Mouse (Mus musculus) intestine, postnatal 0 days (tissue): ENCODE measurements at regions not wholly inside any gene's neighbourhood (a gene's known extent, or its start where the extent isn't known, plus 50 kb on each side); places are given as distances from the start of the nearest gene placed in this dataset.
A peak's percentile ranks its signal among the peaks of the same experiment; 100 is the strongest.

Source experiments
- ATAC-seq: fragments of 200-750 bp; cut with Nextera tagmentation; 2 replicates; pipeline ENCODE4 v1.8.0; 2017; ENCODE audit warnings: mild to moderate bottlenecking, moderate TSS enrichment, moderate library complexity
- H3K27ac ChIP-seq: fragments of 300-500 bp; sonication (generic); 2 replicates; pipeline ENCODE4 v1.5.1; 2014; ENCODE audit warnings: mild to moderate bottlenecking, low read depth, low read length, moderate library complexity
- H3K27me3 ChIP-seq: fragments of 300-500 bp; sonication (generic); replicated peaks from 2 replicates; pipeline ENCODE4 v1.6.1; 2014; ENCODE audit warnings: low read length, mixed read lengths; ENCODE audit not compliant: control insufficient read depth, insufficient read depth
- H3K36me3 ChIP-seq: fragments of 300-500 bp; sonication (generic); 2 replicates; pipeline ENCODE4 v1.6.1; 2014; ENCODE audit warnings: mild to moderate bottlenecking, moderate library complexity; ENCODE audit not compliant: control insufficient read depth, insufficient read depth
- H3K4me1 ChIP-seq: fragments of 300-500 bp; sonication (generic); replicated peaks from 2 replicates; pipeline ENCODE4 v1.6.1; 2014; ENCODE audit warnings: antibody characterized with exemption, low read length, mixed read lengths; ENCODE audit not compliant: control insufficient read depth, insufficient read depth
- H3K4me2 ChIP-seq: fragments of 300-500 bp; sonication (generic); replicated peaks from 2 replicates; pipeline ENCODE4 v1.6.1; 2014; ENCODE audit warnings: low read depth, mild to moderate bottlenecking, moderate library complexity
- H3K4me3 ChIP-seq: fragments of 300-500 bp; sonication (generic); 2 replicates; pipeline ENCODE4 v1.5.1; 2014; ENCODE audit warnings: low read depth, low read length
- H3K9ac ChIP-seq: fragments of 300-500 bp; sonication (generic); 2 replicates; pipeline ENCODE4 v1.6.1; 2014; ENCODE audit warnings: mild to moderate bottlenecking, low read depth, low read length
- H3K9me3 ChIP-seq: fragments of 300-500 bp; sonication (generic); 2 replicates; pipeline ENCODE4 v1.6.1; 2016; ENCODE audit warnings: mixed run types; ENCODE audit not compliant: control insufficient read depth
- CTCF ChIP-seq: sonication (generic); IDR thresholded peaks from 2 replicates; pipeline ENCODE4 v1.5.1; 2016; ENCODE audit warnings: low read depth, mild to moderate bottlenecking, control low read depth, antibody characterized with exemption, moderate library complexity
- WGBS: fragments of 180-500 bp; shearing (Covaris S2); extraction: QIAGEN DNeasy Blood & Tissue Kit; methylation state at CpG from one replicate; pipeline ENCODE4 v1.1.7; 2014; 5-methylcytosine and 5-hydroxymethylcytosine counted together

DNA sequence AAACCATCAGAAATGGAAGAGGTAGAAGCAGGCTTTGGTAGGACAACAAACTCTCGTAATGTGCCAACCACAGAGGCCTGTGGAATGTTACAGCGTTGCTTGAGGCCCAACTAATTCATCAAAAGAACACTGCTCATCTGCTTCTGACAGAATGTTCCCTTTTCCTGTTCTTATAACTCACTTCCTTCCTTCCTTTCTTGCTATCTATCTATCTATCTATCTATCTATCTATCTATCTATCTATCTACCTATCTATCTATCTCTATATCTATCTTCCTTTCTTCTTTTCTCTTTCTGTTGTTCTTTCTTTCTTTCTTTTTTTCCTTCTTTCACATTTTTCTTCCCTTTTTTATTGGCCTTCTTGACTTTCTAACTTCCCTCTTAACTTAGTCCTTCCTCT is 353.7 kb downstream of the H2al1j start:
- no peak overlapping the region for H3K4me3 ChIP-seq
- no peak overlapping the region for H3K27ac ChIP-seq
- no peaks in the 10 kb centered on the region for H3K9me3 ChIP-seq
- no peak for ATAC-seq
- no peak overlapping the region for H3K4me2 ChIP-seq
- H3K27me3 ChIP-seq: no peaks in the 10 kb centered on the region
- H3K4me1 ChIP-seq: no peaks in the 10 kb centered on the region
- TF ChIP-seq CTCF: no peak
- WGBS: 78% methylated on average over 2 of the region's 2 CpGs
- H3K36me3 ChIP-seq: no peaks in the 10 kb centered on the region
- no peak overlapping the region for H3K9ac ChIP-seq

DNA sequence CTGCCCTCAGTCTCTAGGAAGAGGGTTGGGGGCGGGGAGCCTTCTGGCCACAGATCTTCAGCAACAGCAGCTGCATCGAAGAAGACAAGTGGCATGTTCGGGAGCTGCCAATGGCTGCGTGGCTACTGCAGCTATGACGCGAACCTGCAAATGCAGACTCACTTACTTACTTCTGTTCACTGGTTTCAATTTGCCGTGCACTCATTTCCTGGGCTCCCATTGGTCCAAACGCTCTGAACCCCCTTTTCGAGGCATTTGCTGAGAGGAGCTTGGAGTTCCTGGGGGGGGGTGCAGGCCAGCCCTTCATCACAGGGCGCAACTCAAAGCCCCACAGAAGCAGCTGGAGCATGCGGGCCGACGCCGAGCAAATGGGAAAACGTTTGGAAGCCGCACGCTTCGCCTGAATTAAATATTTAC is 362.4 kb downstream of the H2al1j start:
- 30% methylated on average over 18 of the region's 18 CpGs for WGBS
- Histone ChIP-seq H3K27me3 (no peaks in the 10 kb centered on the region), H3K36me3 (no peaks in the 10 kb centered on the region), H3K9ac (no peak overlapping the region), H3K4me2 (peak overlapping the region; percentile 40), H3K4me1 (no peaks in the 10 kb centered on the region), H3K4me3 (no peak overlapping the region), H3K27ac (no peak overlapping the region), H3K9me3 (no peaks in the 10 kb centered on the region)
- no peak for TF ChIP-seq CTCF
- no peak for ATAC-seq

- Histone ChIP-seq H3K9me3 (no peaks in the 10 kb centered on the region), H3K9ac (no peak overlapping the region), H3K4me2 (peak overlapping the region; percentile 40), H3K4me3 (no peak overlapping the region), H3K27ac (no peak overlapping the region), H3K4me1 (no peaks in the 10 kb centered on the region), H3K27me3 (no peaks in the 10 kb centered on the region), H3K36me3 (no peaks in the 10 kb centered on the region)
- WGBS: 47% methylated on average over 5 of the region's 5 CpGs
- ATAC-seq: no peak
- TF ChIP-seq CTCF: no peak
Observed at GRCm38 (mm10) chrX:11690446-11690845, 362.8 kb downstream of the H2al1j start.

GRCm38 (mm10) chrX:11691019-11691418 is 363.4 kb downstream of the H2al1j start:
- no peaks in the 10 kb centered on the region for H3K9me3 ChIP-seq
- no peak overlapping the region for H3K4me3 ChIP-seq
- no peak for TF ChIP-seq CTCF
- ATAC-seq: no peak
- no peaks in the 10 kb centered on the region for H3K4me1 ChIP-seq
- no peaks in the 10 kb centered on the region for H3K36me3 ChIP-seq
- no peaks in the 10 kb centered on the region for H3K27me3 ChIP-seq
- no peak overlapping the region for H3K27ac ChIP-seq
- WGBS: 58% methylated on average over 4 of the region's 4 CpGs
- H3K4me2 ChIP-seq: no peak overlapping the region
- no peak overlapping the region for H3K9ac ChIP-seq

- no peaks in the 10 kb centered on the region for H3K4me1 ChIP-seq
- H3K27ac ChIP-seq: no peak overlapping the region
- H3K4me2 ChIP-seq: no peak overlapping the region
- TF ChIP-seq CTCF: no peak
- H3K4me3 ChIP-seq: no peak overlapping the region
- H3K36me3 ChIP-seq: no peaks in the 10 kb centered on the region
- WGBS: 82% methylated on average over 4 of the region's 4 CpGs
- H3K9ac ChIP-seq: no peak overlapping the region
- no peaks in the 10 kb centered on the region for H3K9me3 ChIP-seq
- no peak for ATAC-seq
- H3K27me3 ChIP-seq: no peaks in the 10 kb centered on the region
Observed at GRCm38 (mm10) chrX:11696565-11696964, 368.9 kb downstream of the H2al1j start.

DNA sequence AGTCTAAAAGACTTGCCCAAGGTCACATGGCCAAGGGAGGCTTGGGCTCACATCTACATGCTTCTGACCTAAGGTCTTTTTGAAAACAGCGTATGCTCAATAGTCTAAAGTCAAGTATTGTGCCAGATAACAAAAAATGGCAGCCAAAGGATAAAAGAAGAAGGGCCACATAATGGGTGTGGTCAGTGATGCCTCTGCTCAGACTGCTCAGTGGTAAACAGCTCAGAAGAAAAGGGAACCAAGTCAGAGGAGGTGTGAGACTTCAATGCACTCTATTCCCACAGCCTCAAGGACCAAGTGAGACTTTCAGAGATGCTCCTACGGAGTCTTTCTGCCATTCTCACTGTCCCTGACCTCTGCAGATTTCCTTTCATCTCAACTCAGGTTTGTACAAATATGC is 373.5 kb downstream of the H2al1j start:
- no peaks in the 10 kb centered on the region for H3K36me3 ChIP-seq
- ATAC-seq: no peak
- no peak overlapping the region for H3K9ac ChIP-seq
- no peak for TF ChIP-seq CTCF
- H3K27me3 ChIP-seq: 0 out of 2 replicates have a peak, but pooled peaks cover 3% of the 10 kb centered on the region
- H3K4me2 ChIP-seq: no peak overlapping the region
- no peaks in the 10 kb centered on the region for H3K9me3 ChIP-seq
- no peak overlapping the region for H3K27ac ChIP-seq
- no peak overlapping the region for H3K4me3 ChIP-seq
- WGBS: 79% methylated on average over 2 of the region's 2 CpGs
- H3K4me1 ChIP-seq: no peaks in the 10 kb centered on the region
